Mouse (Mus musculus): ENCODE data around the gene Mtor. TPM values are rescaled to one million over a fixed set of nuclear protein-coding genes. Genes with fewer than 3 reads are reported as not detected.

The Mtor gene
- total RNA-seq (2015; ENCODE audit: low replicate concordance): 4.6 and 5.4 TPM in 2 replicates
- total RNA-seq (2017; ENCODE audit: low replicate concordance): 5.2 and 7.8 TPM in 2 replicates

DNA sequence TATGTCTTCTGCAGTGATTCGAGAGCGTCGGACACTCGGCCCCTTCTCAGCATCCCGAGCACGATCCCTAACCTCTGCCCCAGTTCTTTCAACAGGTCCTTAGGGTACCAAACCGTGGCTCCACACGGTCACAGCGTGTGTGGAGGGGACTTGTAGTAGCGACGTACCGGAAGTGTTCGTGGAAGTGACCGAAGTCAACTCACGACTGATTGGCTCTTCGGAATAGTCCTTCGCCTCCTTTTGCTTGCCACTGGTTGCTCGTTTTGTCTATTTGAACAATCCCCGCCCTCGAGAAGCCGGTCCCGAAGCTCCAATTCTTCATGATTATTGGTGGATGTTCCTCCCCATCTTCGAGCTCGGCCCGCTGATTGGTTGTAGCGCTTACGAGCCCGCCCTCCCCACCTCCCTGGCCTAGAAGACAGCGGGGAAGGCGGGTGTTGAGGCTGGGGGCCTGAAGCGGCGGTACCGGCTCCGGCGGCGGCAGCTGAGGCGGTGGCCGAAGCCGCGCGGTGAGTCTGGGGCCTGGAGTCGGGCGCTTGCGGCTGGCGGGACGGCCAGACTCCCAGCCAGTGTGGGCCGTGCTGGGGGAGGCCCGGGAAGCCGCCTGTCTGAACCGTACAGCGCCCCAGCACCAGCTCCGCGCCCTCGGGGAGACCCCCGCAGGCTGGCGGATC lies at the start of gene Mtor:
Gene Mtor, plus strand, starts transcription at position 433 of the 674 bp plus-strand sequence.
- ATAC-seq (replicated peaks; ENCODE audit: low FRiP score, poor library complexity, severe bottlenecking): peak; percentile 93

DNA sequence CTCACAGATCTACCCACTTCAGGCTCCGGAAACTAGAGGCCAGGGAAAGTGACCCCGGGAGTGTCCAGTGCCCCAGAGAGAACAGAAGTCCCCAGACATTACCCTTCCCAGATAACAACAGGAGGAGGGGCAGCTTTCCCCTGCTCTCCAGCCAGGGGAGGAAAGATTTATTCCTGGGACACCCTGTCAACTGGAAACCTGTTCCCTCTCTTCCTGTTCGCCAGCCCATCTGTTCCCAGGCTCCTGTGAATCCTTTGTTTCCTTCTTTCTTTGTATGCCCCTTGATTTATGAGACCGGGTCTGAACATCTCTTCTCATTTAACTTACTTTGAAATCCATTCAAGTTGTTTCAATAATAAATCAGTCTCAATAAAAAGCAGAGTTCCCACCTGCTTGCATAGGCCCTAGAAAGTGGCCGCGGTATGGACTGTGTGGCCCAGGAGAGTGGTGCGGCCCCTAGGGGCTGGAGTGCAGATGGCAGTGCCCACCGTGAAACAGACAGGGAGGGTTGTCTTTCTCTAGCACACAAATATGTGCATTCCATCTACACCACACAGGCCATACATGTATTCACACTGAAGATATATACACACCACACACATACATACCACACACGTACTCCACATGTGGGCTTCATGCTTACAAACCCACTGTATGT lies 48.8 kb upstream of the Mtor start:
- no peak for ATAC-seq (replicated peaks; ENCODE audit: low FRiP score, poor library complexity, severe bottlenecking)

DNA sequence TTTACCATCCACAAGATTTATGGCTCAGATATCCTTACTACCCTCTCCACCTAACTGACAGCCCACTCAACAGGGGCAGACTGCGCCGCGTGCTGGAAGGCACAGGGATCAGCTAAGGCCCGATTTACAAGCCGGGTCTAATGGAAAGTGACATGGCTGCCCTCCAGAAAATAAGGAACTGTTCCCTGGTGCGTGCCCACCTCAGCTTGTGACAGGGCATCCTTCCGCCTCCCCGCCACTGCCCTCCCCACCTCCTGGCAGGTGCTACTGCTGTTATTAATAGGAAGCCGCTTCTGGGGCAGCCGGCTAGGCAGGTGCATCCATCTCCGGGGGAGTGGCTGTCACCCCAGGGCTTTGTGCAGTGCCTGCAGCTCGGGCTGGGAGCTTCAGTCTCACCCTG lies 45.0 kb upstream of the Mtor start:
- ATAC-seq (replicated peaks; ENCODE audit: low FRiP score, poor library complexity, severe bottlenecking): no peak

DNA sequence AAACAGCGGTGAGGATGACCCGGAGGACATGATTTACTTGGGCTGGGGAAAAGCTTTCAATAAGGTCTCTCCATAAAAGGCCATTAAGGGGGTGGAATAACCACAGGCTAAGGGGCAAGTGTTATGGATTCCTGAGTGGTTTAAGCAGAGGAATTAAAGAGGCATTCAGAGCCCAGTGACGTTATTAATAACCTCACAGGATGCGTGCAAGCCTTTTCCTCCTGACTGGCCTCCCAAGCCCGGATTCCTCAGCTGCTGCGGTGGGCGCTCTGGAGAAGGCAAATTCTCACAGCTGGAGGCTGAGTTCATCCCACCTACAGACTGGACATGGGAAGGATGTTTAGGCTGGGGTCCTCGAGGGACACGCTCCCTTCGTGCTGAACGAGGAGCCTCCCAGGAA lies 43.7 kb upstream of the Mtor start:
- ATAC-seq (replicated peaks; ENCODE audit: low FRiP score, poor library complexity, severe bottlenecking): 0 out of 2 replicates have a peak, but pooled peaks have one; percentile 16

DNA sequence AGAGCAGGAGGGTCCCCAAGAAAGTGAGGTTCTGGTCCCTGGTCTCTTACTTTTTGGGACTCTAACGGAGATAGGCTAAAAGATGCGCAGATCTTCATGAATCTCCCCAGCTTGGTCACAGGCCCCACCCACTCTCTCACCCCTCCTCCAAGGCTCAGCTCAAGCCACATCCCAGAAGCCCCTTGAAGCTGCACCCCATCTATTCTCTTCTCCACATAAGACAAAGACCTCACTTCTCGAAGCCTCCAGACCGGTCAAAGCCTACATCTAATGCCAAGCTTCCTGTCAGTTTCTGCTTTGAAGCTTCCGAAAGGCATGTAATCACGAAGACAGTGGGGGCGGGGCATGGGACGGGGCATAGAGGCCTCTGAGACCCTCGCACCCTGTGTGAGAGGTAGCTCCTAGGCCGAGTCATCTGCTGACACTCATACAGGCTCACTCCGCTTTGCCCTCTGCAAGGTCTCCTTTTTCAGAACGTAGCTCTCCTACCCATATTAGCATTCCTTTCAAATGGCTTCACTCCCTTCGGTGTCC lies 43.1 kb upstream of the Mtor start:
- no peak for ATAC-seq (replicated peaks; ENCODE audit: low FRiP score, poor library complexity, severe bottlenecking)

DNA sequence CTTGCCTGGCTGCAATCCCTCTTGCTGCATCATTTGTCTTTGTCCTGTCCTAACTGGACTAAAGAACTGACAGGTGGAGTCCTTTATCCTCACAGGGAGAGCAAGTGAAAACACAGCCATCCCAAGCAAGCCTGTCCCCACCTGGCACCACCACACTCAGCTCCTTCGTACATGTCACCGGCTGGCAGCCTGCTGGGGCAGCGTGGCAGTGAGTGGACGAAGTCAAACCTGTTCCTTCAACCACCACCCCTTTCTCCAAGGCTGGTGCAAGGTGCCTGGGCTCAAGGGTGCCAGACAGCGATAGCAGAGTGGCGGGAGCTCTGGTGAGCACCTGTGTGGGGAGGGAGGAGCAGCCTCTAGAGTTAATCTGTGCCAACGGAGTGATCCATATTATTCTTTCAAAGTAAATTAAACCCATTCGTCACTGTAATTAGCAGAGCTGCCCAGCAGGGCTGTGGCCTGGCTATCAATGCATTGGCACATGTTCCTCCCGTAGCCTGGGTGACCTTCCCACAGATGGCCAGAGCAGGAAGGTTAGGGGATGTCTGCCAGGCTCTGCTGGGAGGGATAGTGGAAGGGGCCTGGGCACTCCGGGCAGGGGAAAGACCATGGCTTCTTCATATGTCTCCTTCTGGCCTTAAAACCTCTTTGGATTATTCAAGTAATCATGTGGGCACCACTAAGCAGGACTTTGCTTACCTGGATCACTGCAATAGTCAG lies 40.0 kb upstream of the Mtor start:
- ATAC-seq (replicated peaks; ENCODE audit: low FRiP score, poor library complexity, severe bottlenecking): no peak; the same call in 1 of the 2 replicates

DNA sequence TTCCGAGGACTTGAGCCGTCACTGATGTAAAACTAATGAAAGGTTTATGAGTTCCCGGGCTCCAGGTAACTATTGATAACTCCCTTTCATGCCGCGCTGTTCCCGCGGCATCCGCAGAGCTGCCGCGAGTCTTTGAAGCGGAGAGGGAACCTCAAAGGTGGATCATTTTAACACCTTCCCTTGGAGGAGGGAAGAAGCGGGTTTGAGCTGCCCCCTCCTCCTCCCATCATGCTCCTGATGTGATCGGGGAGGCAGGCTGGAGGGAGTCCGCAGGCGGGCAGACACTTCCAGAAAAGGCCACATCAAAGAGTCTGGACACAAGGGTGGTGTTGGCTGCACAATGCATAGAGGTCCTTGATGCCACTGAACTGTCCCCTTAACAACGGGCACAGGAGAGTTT lies 32.8 kb upstream of the Mtor start:
- no peak for ATAC-seq (replicated peaks; ENCODE audit: low FRiP score, poor library complexity, severe bottlenecking)

DNA sequence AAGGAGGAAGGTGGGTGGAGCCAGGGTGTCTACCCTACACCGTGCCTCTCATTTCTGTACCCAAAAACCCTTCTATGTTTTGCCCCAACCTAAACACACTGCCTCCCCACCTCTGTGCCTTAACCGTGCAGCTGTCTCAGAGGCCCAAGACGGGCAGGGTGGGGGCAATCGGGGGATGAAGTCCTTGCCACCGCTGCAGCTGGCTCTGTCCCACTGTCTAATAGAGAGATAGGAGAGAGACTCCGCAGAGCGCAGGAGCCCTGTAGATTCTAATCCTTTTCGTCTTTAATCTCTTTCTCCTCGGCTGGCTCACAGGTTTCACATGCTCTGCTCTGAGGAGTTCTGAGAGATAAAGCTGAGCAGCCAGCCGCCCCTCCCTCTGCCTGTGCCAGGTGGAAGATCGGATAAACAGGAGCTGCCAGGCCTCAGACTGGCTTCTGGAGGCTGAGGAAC lies 31.3 kb upstream of the Mtor start:
- ATAC-seq (replicated peaks; ENCODE audit: low FRiP score, poor library complexity, severe bottlenecking): peak; percentile 65; the same call in 1 of the 2 replicates

DNA sequence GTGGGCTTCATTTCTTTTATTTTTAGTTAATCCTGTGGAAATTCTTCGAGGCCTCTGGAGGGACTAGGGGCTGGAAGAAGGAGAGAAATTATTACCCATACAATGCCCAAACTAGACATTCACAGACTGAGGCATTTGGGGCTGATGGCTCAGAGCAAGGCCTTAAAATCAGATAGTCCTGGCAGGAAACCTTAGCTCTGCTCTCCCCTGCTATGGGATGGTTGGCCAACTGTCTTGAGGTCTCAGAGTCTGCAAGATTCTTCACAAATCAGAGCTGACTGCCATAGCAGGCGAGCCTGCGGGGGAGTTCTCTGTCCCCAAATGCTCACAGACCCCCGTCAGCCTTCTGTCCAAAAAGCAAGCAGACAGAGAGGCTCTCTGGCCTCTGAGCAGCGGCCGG lies 30.9 kb upstream of the Mtor start:
- no peak for ATAC-seq (replicated peaks; ENCODE audit: low FRiP score, poor library complexity, severe bottlenecking)

DNA sequence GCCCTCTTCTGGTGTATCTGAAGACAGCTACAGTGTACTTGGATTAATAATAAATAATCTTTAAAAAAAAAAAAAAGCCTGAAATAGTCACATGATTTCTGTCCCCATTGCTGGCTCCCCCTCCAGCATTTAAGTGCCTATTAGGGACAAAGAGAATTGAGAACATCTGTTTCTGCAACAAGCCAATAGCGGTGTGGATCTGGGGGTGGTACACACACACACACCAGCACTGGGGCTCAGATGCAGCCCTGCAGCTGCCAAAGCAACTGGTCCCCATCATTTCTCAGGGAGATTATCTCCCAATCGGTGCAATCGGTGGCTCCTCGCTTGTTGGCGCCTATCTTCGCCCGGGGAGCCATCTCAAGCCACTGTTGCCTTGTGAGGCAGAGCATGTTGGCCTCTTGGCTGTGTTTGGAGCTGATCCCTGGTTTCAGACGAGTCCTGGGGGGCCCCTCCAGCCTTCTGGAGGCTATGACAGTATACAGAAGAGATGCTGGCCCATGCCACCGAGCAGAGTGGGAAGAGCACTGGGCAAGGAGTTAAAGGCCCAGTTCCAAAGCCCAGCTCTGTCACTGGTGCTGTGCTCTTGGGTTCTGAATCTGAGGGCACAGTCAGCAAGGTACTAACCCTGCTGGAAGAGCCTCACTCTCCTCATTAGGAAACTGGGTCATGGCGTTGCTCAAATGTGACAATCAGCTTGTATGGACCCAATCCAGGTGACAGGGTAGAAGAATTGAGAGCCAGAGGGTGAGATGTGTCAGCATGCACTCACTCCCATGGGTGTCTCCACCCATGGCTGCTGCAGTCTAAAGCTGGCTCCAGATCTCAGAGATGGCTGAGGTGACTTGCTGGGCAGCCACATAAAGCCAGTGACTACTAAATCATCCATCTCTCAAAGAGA lies 21.2 kb upstream of the Mtor start:
- no peak for ATAC-seq (replicated peaks; ENCODE audit: low FRiP score, poor library complexity, severe bottlenecking)

DNA sequence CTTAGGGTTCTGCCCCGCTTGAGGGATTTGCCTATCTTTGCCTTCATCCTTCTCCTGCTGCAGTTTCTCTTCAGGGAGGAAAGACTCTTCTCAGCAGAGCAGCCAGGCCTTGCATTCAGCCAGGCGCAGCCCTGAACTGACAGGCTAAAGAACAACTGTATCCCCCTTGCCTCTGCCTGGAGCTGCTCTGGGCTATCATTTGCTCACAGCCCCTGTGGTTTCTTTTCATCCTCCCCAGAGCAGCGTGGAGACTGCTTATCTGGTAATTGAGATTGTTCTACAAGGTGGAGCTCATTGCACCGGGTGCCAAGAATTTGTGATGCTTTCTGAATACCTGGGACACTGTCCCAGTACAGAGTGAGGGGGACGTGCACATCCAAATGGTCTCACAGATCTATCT lies 19.9 kb upstream of the Mtor start:
- ATAC-seq (replicated peaks; ENCODE audit: low FRiP score, poor library complexity, severe bottlenecking): no peak

DNA sequence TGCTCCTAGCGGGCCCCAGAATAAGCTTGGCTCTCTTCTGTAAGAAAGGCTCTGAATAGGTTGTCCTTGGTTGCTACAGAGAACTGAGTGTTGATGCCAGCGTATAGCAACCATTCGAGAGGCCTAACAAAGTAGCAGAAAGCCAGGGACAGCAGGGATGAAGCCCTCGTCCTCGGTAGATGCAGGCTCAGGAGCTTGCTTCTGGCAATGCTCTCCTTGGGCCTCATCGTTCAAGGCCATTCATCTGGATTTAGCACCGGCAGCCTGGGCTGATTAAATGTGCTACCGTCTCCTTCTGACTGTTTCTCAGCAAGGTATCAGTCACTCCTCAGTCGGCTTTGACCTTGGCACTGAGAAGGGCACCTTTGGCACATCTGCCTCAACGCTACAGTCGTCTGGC lies 19.3 kb upstream of the Mtor start:
- ATAC-seq (replicated peaks; ENCODE audit: low FRiP score, poor library complexity, severe bottlenecking): no peak

DNA sequence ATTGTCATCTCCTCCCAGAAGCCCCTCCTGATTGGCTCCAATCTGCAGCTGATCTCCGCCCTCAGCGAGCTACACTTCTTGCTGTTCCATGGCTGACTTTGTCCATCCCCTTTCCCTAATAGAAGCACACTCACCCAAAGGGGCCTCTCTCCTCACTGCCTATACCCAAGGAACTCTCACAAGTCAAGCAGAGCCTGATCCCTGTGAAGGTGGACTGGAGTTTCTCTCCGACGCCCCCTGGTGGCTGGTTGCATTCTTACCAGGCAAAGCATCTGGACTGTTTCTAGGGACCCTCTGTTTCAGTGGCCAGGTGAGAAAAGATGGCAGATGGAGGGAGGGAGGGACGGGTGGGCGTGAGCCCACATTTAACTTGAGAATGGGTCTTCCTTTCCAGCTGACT lies 18.7 kb upstream of the Mtor start:
- peak; percentile 71 for ATAC-seq (replicated peaks; ENCODE audit: low FRiP score, poor library complexity, severe bottlenecking)

DNA sequence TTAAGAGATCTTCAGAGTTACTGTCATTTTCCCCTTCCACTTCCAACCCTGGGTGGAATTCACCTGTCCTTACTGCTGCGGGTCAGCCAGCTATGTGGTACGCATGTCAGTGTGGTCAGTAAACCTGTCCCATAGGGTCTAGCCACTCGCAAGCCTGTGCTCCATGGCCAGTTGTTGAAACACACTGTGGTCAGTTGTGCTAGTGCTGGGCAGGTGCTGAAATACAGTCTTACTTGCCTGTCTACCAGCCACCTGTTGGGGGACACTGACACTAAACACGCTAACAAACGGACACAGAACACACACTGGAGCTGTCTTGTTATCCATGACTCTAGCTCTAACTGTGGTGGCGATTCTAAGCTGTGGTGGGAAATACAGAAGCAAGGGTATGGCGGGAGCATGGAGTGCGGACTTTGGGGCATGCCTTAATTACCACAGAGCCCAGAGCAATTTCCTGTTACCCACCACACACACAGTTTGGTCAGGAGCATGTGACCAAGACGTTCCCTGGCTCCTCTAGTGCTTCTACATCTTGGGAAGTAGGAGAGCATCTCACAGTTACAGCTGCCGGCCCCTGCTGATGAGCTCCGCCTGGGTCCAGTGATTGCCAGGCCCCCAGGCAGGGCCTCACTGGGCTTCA lies 17.4 kb upstream of the Mtor start:
- no peak for ATAC-seq (replicated peaks; ENCODE audit: low FRiP score, poor library complexity, severe bottlenecking)

DNA sequence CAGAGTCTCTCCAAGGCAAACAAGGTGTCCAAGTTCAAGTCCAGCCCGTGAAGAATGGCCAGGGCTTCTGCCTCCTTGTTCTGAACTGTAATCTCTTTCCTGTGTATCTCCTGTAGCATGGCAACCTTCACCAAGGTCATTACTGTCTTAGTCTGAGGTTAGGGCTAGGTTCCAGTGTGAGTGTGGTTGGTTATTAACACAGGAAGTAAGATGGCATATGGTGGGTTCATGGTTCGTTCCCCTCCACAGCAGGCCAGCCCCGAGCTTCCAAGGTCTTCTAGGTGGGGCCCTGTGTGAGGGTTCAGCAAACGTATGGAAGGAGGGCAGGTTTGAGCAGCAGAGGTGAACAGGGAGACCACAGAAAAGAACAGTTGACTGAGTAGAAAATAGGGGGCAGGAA lies 15.9 kb upstream of the Mtor start:
- ATAC-seq (replicated peaks; ENCODE audit: low FRiP score, poor library complexity, severe bottlenecking): no peak

DNA sequence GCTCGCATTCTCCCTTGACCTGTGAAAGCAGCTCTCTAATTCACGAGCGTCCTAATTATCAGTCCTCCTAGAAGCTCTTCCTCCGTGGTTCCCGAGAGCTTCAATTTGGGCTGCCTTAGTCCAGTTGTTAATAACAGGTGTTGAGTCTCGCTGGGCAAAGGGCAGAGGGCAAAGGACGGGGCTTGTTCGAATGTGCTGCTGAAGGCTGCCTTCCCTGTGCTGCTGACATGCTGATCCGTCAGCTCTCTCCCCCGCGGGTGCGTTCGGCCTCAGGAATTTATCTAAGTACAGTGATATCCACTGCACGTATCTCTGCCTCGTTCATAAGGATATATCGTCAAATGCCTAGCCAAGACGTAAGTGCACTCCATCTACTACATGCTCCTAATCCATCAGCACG lies 15.1 kb upstream of the Mtor start:
- ATAC-seq (replicated peaks; ENCODE audit: low FRiP score, poor library complexity, severe bottlenecking): no peak

DNA sequence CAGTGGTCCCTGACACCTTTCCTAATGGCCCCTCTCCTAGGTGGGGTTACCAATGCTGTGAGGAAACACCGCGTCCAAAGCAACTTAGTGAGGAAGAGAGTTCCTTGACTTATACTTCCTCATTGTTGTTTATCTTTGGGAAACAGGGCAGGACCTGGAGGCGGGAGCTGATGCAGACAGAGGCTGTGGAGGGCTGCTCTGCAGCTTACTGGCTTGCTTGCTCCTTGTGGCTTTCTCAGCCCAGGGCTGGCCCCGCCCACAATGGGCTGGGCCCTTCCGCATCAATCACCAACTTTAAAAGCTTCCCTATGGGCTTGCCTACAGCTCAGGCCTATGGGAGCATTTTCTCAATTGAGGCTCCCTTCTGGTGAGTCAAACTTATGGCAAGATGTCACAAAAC lies 14.6 kb upstream of the Mtor start:
- ATAC-seq (replicated peaks; ENCODE audit: low FRiP score, poor library complexity, severe bottlenecking): no peak

DNA sequence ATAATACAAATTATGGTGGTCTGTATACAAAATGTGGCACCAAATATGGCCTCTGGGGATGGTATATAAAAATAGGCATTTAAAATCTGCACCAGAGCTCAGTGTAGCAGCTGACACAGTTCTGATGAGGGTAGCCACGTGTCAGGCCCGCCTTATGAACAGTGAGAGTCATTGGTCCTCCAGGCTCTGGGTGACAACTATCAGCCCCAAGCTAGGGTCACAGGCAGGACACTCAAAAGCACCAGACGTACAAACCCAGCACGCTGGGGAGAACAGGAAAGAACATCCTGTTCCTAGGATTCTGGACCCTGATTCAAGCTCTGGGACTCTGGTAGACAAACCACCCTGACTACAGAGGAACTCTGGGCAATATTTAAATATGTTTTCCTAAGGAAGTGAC lies 13.9 kb upstream of the Mtor start:
- ATAC-seq (replicated peaks; ENCODE audit: low FRiP score, poor library complexity, severe bottlenecking): no peak

DNA sequence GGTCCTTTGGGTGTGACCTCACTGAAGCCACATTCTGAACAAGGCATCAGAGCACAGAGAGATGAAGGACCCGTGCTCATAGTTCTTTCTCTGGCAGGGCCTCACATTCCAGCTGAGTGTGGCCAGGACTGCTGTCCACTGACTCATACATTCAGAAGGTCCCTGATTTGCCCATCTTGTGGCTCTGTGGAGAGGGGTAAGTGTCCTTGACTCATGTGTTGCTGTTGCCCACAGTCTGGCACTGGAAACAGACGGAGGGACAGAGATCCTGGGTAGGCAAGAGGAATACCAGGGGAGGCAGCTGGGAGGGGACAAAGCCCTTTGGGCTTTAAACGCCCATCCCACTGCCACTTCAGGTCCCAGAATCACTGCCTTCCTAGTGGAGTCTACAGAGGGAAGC lies 13.3 kb upstream of the Mtor start:
- no peak for ATAC-seq (replicated peaks; ENCODE audit: low FRiP score, poor library complexity, severe bottlenecking)

Data from erythroblast, adult 5-6 weeks (primary cell).